ENCODE assay signal across 15 mouse cellular contexts in genomic region chrX:140531356-140531755, GRCm38 (mm10).
"Had no signal": no experiment of that assay in that cellular context is flagged by ENCODE, and none has a peak within 500 bp of the region (broad histone marks: within the 10 kb centered on the region; RNA-seq: fewer than 3 reads in every experiment).

No protein-coding gene starts in this region.

- H3K4me1 ChIP-seq: kidney, embryonic 15.5 days; limb, embryonic 12.5 days; midbrain, embryonic 13.5 days; neural tube, embryonic 15.5 days; stomach, embryonic 15.5 days had no signal

- H3K4me3 ChIP-seq: kidney, embryonic 15.5 days; limb, embryonic 12.5 days; midbrain, embryonic 13.5 days; neural tube, embryonic 15.5 days; stomach, embryonic 15.5 days had no signal

- ATAC-seq: midbrain, embryonic 13.5 days had no signal

- H3K9me3 ChIP-seq: kidney, embryonic 15.5 days; limb, embryonic 12.5 days; midbrain, embryonic 13.5 days; neural tube, embryonic 15.5 days; stomach, embryonic 15.5 days had no signal

- H3K4me2 ChIP-seq: kidney, embryonic 15.5 days; limb, embryonic 12.5 days; midbrain, embryonic 13.5 days; neural tube, embryonic 15.5 days; stomach, embryonic 15.5 days had no signal

- H3K27ac ChIP-seq: kidney, embryonic 15.5 days; limb, embryonic 12.5 days; liver, embryonic 14.5 days; midbrain, embryonic 13.5 days; neural tube, embryonic 15.5 days; stomach, embryonic 15.5 days had no signal

- H3K9ac ChIP-seq: kidney, embryonic 15.5 days; limb, embryonic 12.5 days; liver, embryonic 14.5 days; midbrain, embryonic 13.5 days; neural tube, embryonic 15.5 days; stomach, embryonic 15.5 days had no signal

- H3K36me3 ChIP-seq: kidney, embryonic 15.5 days; limb, embryonic 12.5 days; midbrain, embryonic 13.5 days; neural tube, embryonic 15.5 days; stomach, embryonic 15.5 days had no signal

- DNase-seq: kidney, adult 2 months; kidney, postnatal 14 days; layer of hippocampus, postnatal 36 days; liver; lung, adult 2 months; lung, postnatal 14 days; right cerebral cortex, adult 18-20 months; right cerebral cortex, postnatal 25 days; thymus, postnatal 36 days had no signal

- H3K27me3 ChIP-seq: stomach, embryonic 15.5 days had no signal
